Mouse (Mus musculus): ENCODE measurements around the gene Ipo11.

GRCm38 (mm10) chr13:106746823-106747222, 189.9 kb downstream of the Ipo11 start:
- no peak for TF ChIP-seq CTCF (IDR thresholded peaks at IDR 0.05; ENCODE audit: borderline replicate concordance, control insufficient read depth, extremely low read depth, insufficient read depth, low read length, poor library complexity)
- no peak for TF ChIP-seq POLR2A (IDR thresholded peaks at IDR 0.05; ENCODE audit: control insufficient read depth, extremely low read depth, insufficient read depth, low read length, poor library complexity)

Data from thymus, adult 2 months (tissue).